Mouse (Mus musculus): ENCODE results near the gene 4930449I24Rik. TPM values are rescaled to one million over a fixed set of nuclear protein-coding genes. Genes with fewer than 3 reads are reported as not detected.

Gene 4930449I24Rik
- polyA plus RNA-seq (2012; rRNA removed): not detected in 2 replicates

DNA sequence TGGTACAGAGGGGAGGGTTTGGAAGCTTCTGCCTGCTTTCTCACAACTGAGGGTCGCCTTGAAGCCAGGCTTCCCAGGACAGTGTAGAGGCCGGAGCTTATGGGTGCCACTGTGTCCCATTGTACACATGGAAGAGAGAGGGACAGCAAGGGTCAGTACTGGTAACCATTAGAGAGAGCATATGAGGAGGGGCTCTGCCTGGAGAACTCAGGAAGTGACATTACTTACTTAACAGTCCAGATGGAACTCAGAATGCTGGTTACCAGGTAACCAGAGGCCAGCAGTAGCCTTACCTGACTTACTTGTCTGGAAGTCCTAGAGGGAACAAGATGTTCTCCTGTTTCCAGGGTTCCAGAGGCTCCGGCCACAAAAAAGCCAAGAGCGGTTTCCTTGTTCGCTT lies at the start of gene 4930449I24Rik:
Gene 4930449I24Rik, plus strand, starts transcription at position 301 of the 400 bp plus-strand sequence.

DNA sequence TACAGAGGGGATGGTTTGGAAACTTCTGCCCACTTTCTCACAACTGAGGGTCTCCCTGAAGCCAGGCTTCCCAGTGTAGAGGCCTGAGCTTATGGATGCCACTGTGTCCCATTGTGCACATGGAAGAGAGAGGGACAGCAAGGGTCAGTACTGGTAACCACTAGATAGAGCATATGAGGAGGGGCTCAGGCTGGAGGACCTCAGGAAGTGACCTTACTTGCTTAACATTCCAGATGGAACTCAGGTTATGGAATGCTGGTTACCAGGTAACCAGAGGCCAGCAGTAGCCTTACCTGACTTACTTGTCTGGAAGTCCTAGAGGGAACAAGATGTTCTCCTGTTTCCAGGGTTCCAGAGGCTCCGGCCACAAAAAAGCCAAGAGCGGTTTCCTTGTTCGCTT lies 20.5 kb upstream of the 4930449I24Rik start, which contains the start of gene Gm6408:
Gene Gm6408, plus strand, starts transcription at position 301 of the 400 bp plus-strand sequence.

DNA sequence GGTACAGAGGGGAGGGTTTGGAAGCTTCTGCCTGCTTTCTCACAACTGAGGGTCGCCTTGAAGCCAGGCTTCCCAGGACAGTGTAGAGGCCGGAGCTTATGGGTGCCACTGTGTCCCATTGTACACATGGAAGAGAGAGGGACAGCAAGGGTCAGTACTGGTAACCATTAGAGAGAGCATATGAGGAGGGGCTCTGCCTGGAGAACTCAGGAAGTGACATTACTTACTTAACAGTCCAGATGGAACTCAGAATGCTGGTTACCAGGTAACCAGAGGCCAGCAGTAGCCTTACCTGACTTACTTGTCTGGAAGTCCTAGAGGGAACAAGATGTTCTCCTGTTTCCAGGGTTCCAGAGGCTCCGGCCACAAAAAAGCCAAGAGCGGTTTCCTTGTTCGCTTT lies 11.1 kb upstream of the 4930449I24Rik start, which contains the start of gene Gm6370:
Gene Gm6370, plus strand, starts transcription at position 301 of the 400 bp plus-strand sequence.

DNA sequence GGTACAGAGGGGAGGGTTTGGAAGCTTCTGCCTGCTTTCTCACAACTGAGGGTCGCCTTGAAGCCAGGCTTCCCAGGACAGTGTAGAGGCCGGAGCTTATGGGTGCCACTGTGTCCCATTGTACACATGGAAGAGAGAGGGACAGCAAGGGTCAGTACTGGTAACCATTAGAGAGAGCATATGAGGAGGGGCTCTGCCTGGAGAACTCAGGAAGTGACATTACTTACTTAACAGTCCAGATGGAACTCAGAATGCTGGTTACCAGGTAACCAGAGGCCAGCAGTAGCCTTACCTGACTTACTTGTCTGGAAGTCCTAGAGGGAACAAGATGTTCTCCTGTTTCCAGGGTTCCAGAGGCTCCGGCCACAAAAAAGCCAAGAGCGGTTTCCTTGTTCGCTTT lies 11.6 kb downstream of the 4930449I24Rik start, which contains the start of gene Gm3402:
Gene Gm3402, plus strand, starts transcription at position 301 of the 400 bp plus-strand sequence.

DNA sequence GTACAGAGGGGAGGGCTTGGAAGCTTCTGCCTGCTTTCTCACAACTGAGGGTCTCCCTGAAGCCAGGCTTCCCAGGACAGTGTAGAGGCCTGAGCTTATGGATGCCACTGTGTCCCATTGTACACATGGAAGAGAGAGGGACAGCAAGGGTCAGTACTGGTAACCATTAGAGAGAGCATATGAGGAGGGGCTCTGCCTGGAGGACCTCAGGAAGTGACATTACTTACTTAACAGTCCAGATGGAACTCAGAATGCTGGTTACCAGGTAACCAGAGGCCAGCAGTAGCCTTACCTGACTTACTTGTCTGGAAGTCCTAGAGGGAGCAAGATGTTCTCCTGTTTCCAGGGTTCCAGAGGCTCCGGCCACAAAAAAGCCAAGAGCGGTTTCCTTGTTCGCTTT lies 23.3 kb downstream of the 4930449I24Rik start, which contains the start of gene Gm3404:
Gene Gm3404, plus strand, starts transcription at position 301 of the 400 bp plus-strand sequence.

DNA sequence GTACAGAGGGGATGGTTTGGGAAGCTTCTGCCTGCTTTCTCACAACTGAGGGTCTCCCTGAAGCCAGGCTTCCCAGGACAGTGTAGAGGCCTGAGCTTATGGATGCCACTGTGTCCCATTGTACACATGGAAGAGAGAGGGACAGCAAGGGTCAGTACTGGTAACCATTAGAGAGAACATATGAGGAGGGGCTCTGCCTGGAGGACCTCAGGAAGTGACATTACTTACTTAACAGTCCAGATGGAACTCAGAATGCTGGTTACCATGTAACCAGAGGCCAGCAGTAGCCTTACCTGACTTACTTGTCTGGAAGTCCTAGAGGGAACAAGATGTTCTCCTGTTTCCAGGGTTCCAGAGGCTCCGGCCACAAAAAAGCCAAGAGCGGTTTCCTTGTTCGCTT lies 35.1 kb downstream of the 4930449I24Rik start, which contains the start of gene Gm3409:
Gene Gm3409, plus strand, starts transcription at position 301 of the 400 bp plus-strand sequence.

Other genes with a start within 250 kb of the 4930449I24Rik start
- 26.3 and 27.3 TPM in 2 replicates for gene Wasf3, start 117.4 kb upstream of the 4930449I24Rik start, polyA plus RNA-seq (2012; rRNA removed)
- gene Gm6408, start 20.4 kb upstream of the 4930449I24Rik start, polyA plus RNA-seq (2012; rRNA removed): 0.09 TPM in 1 of 2 replicates, not detected in the other
- gene Gm6370, start 11.0 kb upstream of the 4930449I24Rik start, polyA plus RNA-seq (2012; rRNA removed): not detected in 2 replicates
- not detected in 2 replicates for gene Gm3402, start 11.7 kb downstream of the 4930449I24Rik start, polyA plus RNA-seq (2012; rRNA removed)
- gene Gm3404, start 23.4 kb downstream of the 4930449I24Rik start, polyA plus RNA-seq (2012; rRNA removed): not detected in 2 replicates
- not detected in 2 replicates for gene Gm3409, start 35.2 kb downstream of the 4930449I24Rik start, polyA plus RNA-seq (2012; rRNA removed)
- not detected in 2 replicates for gene Gm3415, start 53.7 kb downstream of the 4930449I24Rik start, polyA plus RNA-seq (2012; rRNA removed)
- 46.4 and 53.1 TPM in 2 replicates for gene Gpr12, start 82.8 kb downstream of the 4930449I24Rik start, polyA plus RNA-seq (2012; rRNA removed)

All from central nervous system, embryonic 18 days (tissue).